Mouse (Mus musculus) liver, embryonic 18 days (tissue): ENCODE data around the gene Krtap28-10. TPM values are rescaled to one million over a fixed set of nuclear protein-coding genes. Genes with fewer than 3 reads are reported as not detected.

Experiments
- polyA plus RNA-seq: library from polyadenylated mRNA; depleted of rRNA; stranded (reverse); fragments of >200 nt; gene quantifications from 2 replicates; pipeline ENCODE4 v1.2.3, GENCODE M21; 2012; rRNA removed

Gene Krtap28-10
- polyA plus RNA-seq: not detected in 2 replicates

DNA sequence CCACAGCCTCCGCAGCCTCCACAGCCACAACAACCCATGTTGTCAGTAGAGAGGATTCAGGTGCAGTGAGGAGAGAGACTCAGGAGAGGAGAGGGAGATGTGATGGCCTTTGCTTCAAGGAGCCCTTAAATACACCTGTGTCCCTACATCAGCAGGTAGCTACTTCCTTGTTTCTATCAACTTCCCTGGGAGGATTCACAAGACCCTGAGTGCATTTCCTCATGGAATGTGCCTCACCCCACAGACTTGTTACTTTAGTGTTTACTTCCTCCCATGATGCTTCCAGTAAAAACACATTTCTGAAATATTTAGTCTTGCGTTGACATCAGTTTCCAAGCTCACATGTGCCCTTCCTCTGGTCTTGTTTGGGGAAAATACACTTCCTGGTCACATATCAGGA is at the start of gene Krtap28-10:
Gene Krtap28-10, minus strand, starts transcription at position 101 of the 400 bp plus-strand sequence.

GRCm38 (mm10) chr1:83060643-83061042 is 18.4 kb upstream of the Krtap28-10 start, which contains the start of gene Krtap28-13:
Gene Krtap28-13, plus strand, starts transcription at chr1:83060930.

GRCm38 (mm10) chr1:83059278-83059677 is 17.0 kb upstream of the Krtap28-10 start, which contains the start of gene A030005K14Rik:
Gene A030005K14Rik, minus strand, starts transcription at chr1:83059378.

DNA sequence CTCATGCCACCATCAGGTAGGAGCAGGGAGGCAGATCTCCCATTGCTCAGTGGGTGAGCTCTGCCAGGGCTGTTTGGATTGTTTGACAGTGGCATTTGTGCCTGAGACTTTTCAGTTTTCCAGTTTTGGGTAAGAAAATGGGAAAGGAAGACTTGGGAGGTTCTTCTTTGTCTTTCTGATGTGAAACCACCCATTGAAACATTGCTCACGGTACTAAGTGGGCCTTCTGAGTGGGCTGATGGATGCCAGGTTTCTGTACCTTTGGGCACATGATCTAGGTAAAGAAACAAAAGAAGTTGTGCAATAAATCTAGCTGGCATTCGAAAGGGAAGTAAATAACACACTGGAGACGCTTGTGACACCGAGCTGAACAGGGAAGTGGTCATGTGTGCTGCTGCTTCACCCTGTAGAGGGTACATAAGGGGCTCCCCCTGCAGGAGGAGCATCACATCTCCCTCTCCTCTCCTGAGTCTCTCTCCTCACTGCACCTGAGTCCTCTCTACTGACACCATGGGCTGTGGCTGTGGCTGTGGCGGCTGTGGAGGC is 2.7 kb upstream of the Krtap28-10 start, which contains the start of gene Gm47969:
Gene Gm47969, plus strand, starts transcription at position 51 of the 546 bp plus-strand sequence.

DNA sequence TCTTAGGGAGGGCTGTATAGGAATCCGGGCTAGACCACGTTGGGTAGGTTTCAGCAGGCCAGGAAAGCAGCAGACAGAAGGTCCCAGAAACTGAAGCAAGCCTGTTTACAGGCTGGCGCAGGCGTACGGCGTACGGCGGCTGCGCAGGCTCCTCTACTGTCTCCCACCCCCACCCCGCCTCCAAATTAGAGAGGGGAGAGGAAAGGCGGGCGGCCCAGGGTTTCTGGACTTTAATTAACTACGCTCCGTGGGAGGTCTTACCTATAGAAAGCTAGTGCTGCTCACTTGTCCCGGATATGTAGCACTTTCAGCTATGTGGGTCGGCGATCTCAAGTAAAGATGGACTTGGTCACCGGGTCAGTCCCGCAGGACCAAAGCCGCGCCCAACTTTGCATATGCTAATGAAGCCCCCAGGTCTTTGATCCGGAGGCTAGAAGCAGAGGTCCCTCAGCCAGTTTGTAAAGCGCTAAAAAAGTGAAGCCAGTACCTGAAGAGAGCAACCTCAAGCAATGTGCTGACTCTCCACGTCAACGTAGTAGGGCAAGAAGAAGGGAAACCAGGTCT is 4.1 kb downstream of the Krtap28-10 start, which contains the start of gene Slc19a3:
Gene Slc19a3, minus strand, starts transcription at position 340 of the 564 bp plus-strand sequence.

DNA sequence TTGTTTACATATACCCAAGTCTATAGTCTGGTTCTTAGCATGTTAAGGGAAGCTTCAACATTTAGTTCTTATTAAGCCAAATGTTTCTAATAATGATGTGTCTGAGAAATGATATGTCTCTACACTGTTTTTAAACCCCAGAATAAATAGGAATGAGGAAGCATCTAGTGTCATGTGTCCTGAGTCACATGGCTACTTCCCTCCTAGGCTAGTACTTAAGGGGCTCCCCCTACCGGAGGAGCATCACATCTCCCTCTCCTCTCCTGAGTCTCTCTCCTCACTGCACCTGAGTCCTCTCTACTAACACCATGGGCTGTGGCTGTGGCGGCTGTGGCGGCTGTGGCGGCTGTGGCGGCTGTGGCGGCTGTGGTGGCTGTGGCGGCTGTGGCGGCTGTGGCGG is 42.0 kb downstream of the Krtap28-10 start, which contains the start of gene Gm47959:
Gene Gm47959, plus strand, starts transcription at position 243 of the 400 bp plus-strand sequence.

Other genes with a start within 250 kb of the Krtap28-10 start
- gene Agfg1, start 203.0 kb downstream of the Krtap28-10 start, polyA plus RNA-seq: 23.7 and 25.0 TPM in 2 replicates
- gene A030005L19Rik, start 129.2 kb downstream of the Krtap28-10 start, polyA plus RNA-seq: 0.78 and 0.95 TPM in 2 replicates
- gene A030014E15Rik, start 117.6 kb downstream of the Krtap28-10 start, polyA plus RNA-seq: 0.04 and 0.09 TPM in 2 replicates
- gene Gm6217, start 111.1 kb downstream of the Krtap28-10 start, polyA plus RNA-seq: not detected in 2 replicates
- gene A030003K21Rik, start 99.1 kb downstream of the Krtap28-10 start, polyA plus RNA-seq: not detected in 2 replicates
- gene Gm7544, start 86.5 kb downstream of the Krtap28-10 start, polyA plus RNA-seq: not detected in 2 replicates
- not detected in 2 replicates for gene Gm47955, start 82.2 kb downstream of the Krtap28-10 start, polyA plus RNA-seq
- not detected in 2 replicates for gene Gm47959, start 41.9 kb downstream of the Krtap28-10 start, polyA plus RNA-seq
- 0.10 and 0.13 TPM in 2 replicates for gene Slc19a3, start 4.0 kb downstream of the Krtap28-10 start, polyA plus RNA-seq
- gene Gm47969, start 2.5 kb upstream of the Krtap28-10 start, polyA plus RNA-seq: not detected in 2 replicates
- not detected in 2 replicates for gene A030005K14Rik, start 16.9 kb upstream of the Krtap28-10 start, polyA plus RNA-seq
- 0.07 TPM in 1 of 2 replicates, not detected in the other for gene Krtap28-13, start 18.4 kb upstream of the Krtap28-10 start, polyA plus RNA-seq
- gene Ccl20, start 74.3 kb upstream of the Krtap28-10 start, polyA plus RNA-seq: 0.16 and 0.19 TPM in 2 replicates
- 0.03 TPM in 1 of 2 replicates, not detected in the other for gene Daw1, start 117.3 kb upstream of the Krtap28-10 start, polyA plus RNA-seq